Mouse (Mus musculus): Measurements from ENCODE around the gene Cyfip2. TPM values are rescaled to one million over a fixed set of nuclear protein-coding genes. Genes with fewer than 3 reads are reported as not detected.

The Cyfip2 gene
- polyA plus RNA-seq, 1 experiment = 31.2 TPM

- H3K36me3 ChIP-seq (ENCODE audit: control insufficient read depth, insufficient read depth, low read length, poor library complexity, severe bottlenecking) = no peaks in the 10 kb centered on the region
- no peak overlapping the region for H3K27ac ChIP-seq (ENCODE audit: insufficient read depth, low read length)
- H3K4me3 ChIP-seq (ENCODE audit: low read depth, low read length) = no peak overlapping the region
- H3K9ac ChIP-seq (ENCODE audit: low read depth, poor library complexity, severe bottlenecking) = no peak overlapping the region
- TF ChIP-seq POLR2A (IDR thresholded peaks at IDR 0.05; ENCODE audit: insufficient read depth, low read length) (no peak), CTCF (IDR thresholded peaks at IDR 0.05; ENCODE audit: low read depth, low read length) (no peak), EP300 (IDR thresholded peaks at IDR 0.05; ENCODE audit: insufficient read depth, low read depth, low read length) (no peak)
- H3K9me3 ChIP-seq (replicated peaks; ENCODE audit: control insufficient read depth, insufficient read depth, low read length, poor library complexity, severe bottlenecking) = no peaks in the 10 kb centered on the region
- no peaks in the 10 kb centered on the region for H3K4me1 ChIP-seq (ENCODE audit: control insufficient read depth, insufficient read depth, low read length)
- no peaks in the 10 kb centered on the region for H3K27me3 ChIP-seq (ENCODE audit: control insufficient read depth, insufficient read depth, low read length, poor library complexity, severe bottlenecking)
Observed at GRCm38 (mm10) chr11:46299901-46300300, 12.8 kb downstream of the Cyfip2 start.

GRCm38 (mm10) chr11:46298889-46299785, 13.5 kb downstream of the Cyfip2 start:
- H3K9me3 ChIP-seq (replicated peaks; ENCODE audit: control insufficient read depth, insufficient read depth, low read length, poor library complexity, severe bottlenecking) = no peaks in the 10 kb centered on the region
- H3K4me3 ChIP-seq (ENCODE audit: low read depth, low read length) = no peak overlapping the region
- H3K36me3 ChIP-seq (ENCODE audit: control insufficient read depth, insufficient read depth, low read length, poor library complexity, severe bottlenecking) = no peaks in the 10 kb centered on the region
- TF ChIP-seq EP300 (IDR thresholded peaks at IDR 0.05; ENCODE audit: insufficient read depth, low read depth, low read length) (no peak), POLR2A (IDR thresholded peaks at IDR 0.05; ENCODE audit: insufficient read depth, low read length) (no peak), CTCF (IDR thresholded peaks at IDR 0.05; ENCODE audit: low read depth, low read length) (no peak)
- H3K27me3 ChIP-seq (ENCODE audit: control insufficient read depth, insufficient read depth, low read length, poor library complexity, severe bottlenecking) = no peaks in the 10 kb centered on the region
- no peaks in the 10 kb centered on the region for H3K4me1 ChIP-seq (ENCODE audit: control insufficient read depth, insufficient read depth, low read length)
- H3K27ac ChIP-seq (ENCODE audit: insufficient read depth, low read length) = no peak overlapping the region
- H3K9ac ChIP-seq (ENCODE audit: low read depth, poor library complexity, severe bottlenecking) = no peak overlapping the region

GRCm38 (mm10) chr11:46294390-46294789, 18.3 kb downstream of the Cyfip2 start:
- Histone ChIP-seq H3K27me3 (ENCODE audit: control insufficient read depth, insufficient read depth, low read length, poor library complexity, severe bottlenecking) (no peaks in the 10 kb centered on the region), H3K36me3 (ENCODE audit: control insufficient read depth, insufficient read depth, low read length, poor library complexity, severe bottlenecking) (no peaks in the 10 kb centered on the region), H3K27ac (ENCODE audit: insufficient read depth, low read length) (no peak overlapping the region), H3K9ac (ENCODE audit: low read depth, poor library complexity, severe bottlenecking) (no peak overlapping the region), H3K4me3 (ENCODE audit: low read depth, low read length) (no peak overlapping the region), H3K4me1 (ENCODE audit: control insufficient read depth, insufficient read depth, low read length) (no peaks in the 10 kb centered on the region), H3K9me3 (replicated peaks; ENCODE audit: control insufficient read depth, insufficient read depth, low read length, poor library complexity, severe bottlenecking) (no peaks in the 10 kb centered on the region)
- no peak for TF ChIP-seq POLR2A (IDR thresholded peaks at IDR 0.05; ENCODE audit: insufficient read depth, low read length)
- no peak for TF ChIP-seq EP300 (IDR thresholded peaks at IDR 0.05; ENCODE audit: insufficient read depth, low read depth, low read length)
- no peak for TF ChIP-seq CTCF (IDR thresholded peaks at IDR 0.05; ENCODE audit: low read depth, low read length)

GRCm38 (mm10) chr11:46293491-46293890, 19.2 kb downstream of the Cyfip2 start:
- H3K4me3 ChIP-seq (ENCODE audit: low read depth, low read length) = no peak overlapping the region
- H3K36me3 ChIP-seq (ENCODE audit: control insufficient read depth, insufficient read depth, low read length, poor library complexity, severe bottlenecking) = no peaks in the 10 kb centered on the region
- H3K4me1 ChIP-seq (ENCODE audit: control insufficient read depth, insufficient read depth, low read length) = no peaks in the 10 kb centered on the region
- no peaks in the 10 kb centered on the region for H3K9me3 ChIP-seq (replicated peaks; ENCODE audit: control insufficient read depth, insufficient read depth, low read length, poor library complexity, severe bottlenecking)
- TF ChIP-seq POLR2A (IDR thresholded peaks at IDR 0.05; ENCODE audit: insufficient read depth, low read length) (no peak), EP300 (IDR thresholded peaks at IDR 0.05; ENCODE audit: insufficient read depth, low read depth, low read length) (no peak), CTCF (IDR thresholded peaks at IDR 0.05; ENCODE audit: low read depth, low read length) (no peak)
- no peak overlapping the region for H3K9ac ChIP-seq (ENCODE audit: low read depth, poor library complexity, severe bottlenecking)
- H3K27me3 ChIP-seq (ENCODE audit: control insufficient read depth, insufficient read depth, low read length, poor library complexity, severe bottlenecking) = no peaks in the 10 kb centered on the region
- H3K27ac ChIP-seq (ENCODE audit: insufficient read depth, low read length) = no peak overlapping the region

GRCm38 (mm10) chr11:46290988-46291405, 21.7 kb downstream of the Cyfip2 start:
- H3K4me3 ChIP-seq (ENCODE audit: low read depth, low read length) = no peak overlapping the region
- H3K9ac ChIP-seq (ENCODE audit: low read depth, poor library complexity, severe bottlenecking) = no peak overlapping the region
- TF ChIP-seq CTCF (IDR thresholded peaks at IDR 0.05; ENCODE audit: low read depth, low read length) = no peak
- TF ChIP-seq EP300 (IDR thresholded peaks at IDR 0.05; ENCODE audit: insufficient read depth, low read depth, low read length) = no peak
- no peak for TF ChIP-seq POLR2A (IDR thresholded peaks at IDR 0.05; ENCODE audit: insufficient read depth, low read length)
- no peaks in the 10 kb centered on the region for H3K36me3 ChIP-seq (ENCODE audit: control insufficient read depth, insufficient read depth, low read length, poor library complexity, severe bottlenecking)
- H3K9me3 ChIP-seq (replicated peaks; ENCODE audit: control insufficient read depth, insufficient read depth, low read length, poor library complexity, severe bottlenecking) = no peaks in the 10 kb centered on the region
- no peaks in the 10 kb centered on the region for H3K27me3 ChIP-seq (ENCODE audit: control insufficient read depth, insufficient read depth, low read length, poor library complexity, severe bottlenecking)
- H3K27ac ChIP-seq (ENCODE audit: insufficient read depth, low read length) = no peak overlapping the region
- H3K4me1 ChIP-seq (ENCODE audit: control insufficient read depth, insufficient read depth, low read length) = no peaks in the 10 kb centered on the region

- Histone ChIP-seq H3K27ac (ENCODE audit: insufficient read depth, low read length) (no peak overlapping the region), H3K27me3 (ENCODE audit: control insufficient read depth, insufficient read depth, low read length, poor library complexity, severe bottlenecking) (no peaks in the 10 kb centered on the region), H3K4me1 (ENCODE audit: control insufficient read depth, insufficient read depth, low read length) (no peaks in the 10 kb centered on the region), H3K36me3 (ENCODE audit: control insufficient read depth, insufficient read depth, low read length, poor library complexity, severe bottlenecking) (no peaks in the 10 kb centered on the region), H3K9ac (ENCODE audit: low read depth, poor library complexity, severe bottlenecking) (no peak overlapping the region), H3K4me3 (ENCODE audit: low read depth, low read length) (no peak overlapping the region), H3K9me3 (replicated peaks; ENCODE audit: control insufficient read depth, insufficient read depth, low read length, poor library complexity, severe bottlenecking) (no peaks in the 10 kb centered on the region)
- TF ChIP-seq CTCF (IDR thresholded peaks at IDR 0.05; ENCODE audit: low read depth, low read length) (no peak), POLR2A (IDR thresholded peaks at IDR 0.05; ENCODE audit: insufficient read depth, low read length) (no peak), EP300 (IDR thresholded peaks at IDR 0.05; ENCODE audit: insufficient read depth, low read depth, low read length) (no peak)
Observed at GRCm38 (mm10) chr11:46289561-46289960, 23.1 kb downstream of the Cyfip2 start.
